In the genomic region with DNA sequence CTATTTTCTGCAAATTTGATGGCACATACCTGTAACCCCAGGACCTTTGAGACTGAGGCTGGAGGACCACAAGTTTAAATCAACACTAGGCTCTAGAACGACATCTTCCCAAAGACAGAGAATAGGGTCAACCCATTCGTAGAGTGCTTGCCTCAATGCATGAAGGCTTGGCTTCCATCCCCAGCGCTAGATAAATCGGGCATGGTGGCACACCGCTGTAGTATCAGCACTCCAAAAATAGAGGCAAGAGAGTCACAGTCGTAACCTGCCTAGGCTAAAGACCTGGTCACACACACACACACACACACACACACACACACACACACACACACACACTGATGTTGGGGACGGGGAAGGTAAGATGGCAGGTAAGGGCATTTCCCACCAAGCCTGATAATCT, we compare ENCODE assay signal across 34 mouse cellular contexts. TPM values are rescaled to one million over a fixed set of nuclear protein-coding genes. Genes with fewer than 3 reads are reported as not detected.
"Had no signal": no experiment of that assay in that cellular context is flagged by ENCODE, and none has a peak within 500 bp of the region (broad histone marks: within the 10 kb centered on the region; RNA-seq: fewer than 3 reads in every experiment).

No protein-coding gene starts in this region.

- H3K4me3 ChIP-seq: embryonic facial prominence, embryonic 10.5 days; embryonic facial prominence, embryonic 12.5 days; embryonic facial prominence, embryonic 13.5 days; embryonic facial prominence, embryonic 15.5 days; erythroblast, embryonic 14.5 days; forebrain, embryonic 10.5 days; forebrain, embryonic 12.5 days; forebrain, embryonic 13.5 days; forebrain, embryonic 15.5 days; gastrocnemius, adult 2 months had no signal

- ATAC-seq: forebrain, embryonic 13.5 days; forebrain, embryonic 14.5 days; forebrain, embryonic 15.5 days; forebrain, embryonic 16.5 days; forebrain, postnatal 0 days had no signal

- H3K27ac ChIP-seq: embryonic facial prominence, embryonic 10.5 days; embryonic facial prominence, embryonic 12.5 days; embryonic facial prominence, embryonic 15.5 days; forebrain, embryonic 10.5 days; forebrain, embryonic 12.5 days; gastrocnemius, adult 2 months had no signal

- H3K9ac ChIP-seq: embryonic facial prominence, embryonic 12.5 days; embryonic facial prominence, embryonic 13.5 days; embryonic facial prominence, embryonic 15.5 days; forebrain, embryonic 12.5 days; forebrain, embryonic 13.5 days; forebrain, embryonic 15.5 days; forebrain, postnatal 0 days had no signal

- H3K9me3 ChIP-seq: embryonic facial prominence, embryonic 10.5 days; embryonic facial prominence, embryonic 12.5 days; embryonic facial prominence, embryonic 13.5 days; embryonic facial prominence, embryonic 15.5 days; forebrain, embryonic 10.5 days; forebrain, embryonic 12.5 days; forebrain, embryonic 13.5 days; forebrain, embryonic 15.5 days had no signal

- DNase-seq: cerebellum, adult 8-10 months; cerebellum, adult 9-10 months; cerebellum, adult 9-11 months; cerebellum, postnatal 10 days; cerebellum, postnatal 14 days; cerebellum, postnatal 25 days; cerebellum, postnatal 36 days; embryo, embryonic 11 days; forebrain, postnatal 0 days; gastrocnemius, adult 2 months; gastrocnemius, postnatal 10 days; gastrocnemius, postnatal 14 days; gastrocnemius, postnatal 25 days; gastrocnemius, postnatal 36 days; heart, adult 11 months had no signal

- H3K4me2 ChIP-seq: embryonic facial prominence, embryonic 12.5 days; embryonic facial prominence, embryonic 13.5 days; embryonic facial prominence, embryonic 15.5 days; forebrain, embryonic 12.5 days; forebrain, embryonic 13.5 days; forebrain, embryonic 15.5 days had no signal

- H3K36me3 ChIP-seq: forebrain, embryonic 10.5 days; forebrain, embryonic 12.5 days; forebrain, embryonic 15.5 days had no signal

RNA-seq across cellular contexts. Expression of gene Htr6, which starts 4.9 kb away (rescaled TPM):
- total RNA-seq: common myeloid progenitor, adult 5-6 weeks; gastrocnemius, adult 18-20 months; gastrocnemius, adult 2 months; gastrocnemius, adult 8-10 months; gastrocnemius, postnatal 10 days; gastrocnemius, postnatal 14 days; gastrocnemius, postnatal 25 days; gastrocnemius, postnatal 36 days; gastrocnemius, postnatal 4 days; granulocyte monocyte progenitor cell, adult 5-6 weeks; heart, adult 18-20 months; heart, adult 8-10 months had no signal
- polyA plus RNA-seq: embryonic facial prominence, embryonic 14.5 days; erythroblast, embryonic 14.5 days had no signal

RNA-seq across cellular contexts. Expression of gene Nbl1, which starts 12.5 kb away (rescaled TPM):
- total RNA-seq: common myeloid progenitor, adult 5-6 weeks; granulocyte monocyte progenitor cell, adult 5-6 weeks had no signal
